Mouse (Mus musculus) right cerebral cortex, postnatal 14 days (tissue): ENCODE data around the gene Gm8947.
"Not testable (repeated sequence)": the region's sequence is repeated elsewhere in the genome, so short reads cannot be mapped to it uniquely, and the experiment has no call there.

Experiments
- DNase-seq: peaks from one replicate; pipeline ENCODE4 v3.0.0; 2022

Gm8947 gene

DNA sequence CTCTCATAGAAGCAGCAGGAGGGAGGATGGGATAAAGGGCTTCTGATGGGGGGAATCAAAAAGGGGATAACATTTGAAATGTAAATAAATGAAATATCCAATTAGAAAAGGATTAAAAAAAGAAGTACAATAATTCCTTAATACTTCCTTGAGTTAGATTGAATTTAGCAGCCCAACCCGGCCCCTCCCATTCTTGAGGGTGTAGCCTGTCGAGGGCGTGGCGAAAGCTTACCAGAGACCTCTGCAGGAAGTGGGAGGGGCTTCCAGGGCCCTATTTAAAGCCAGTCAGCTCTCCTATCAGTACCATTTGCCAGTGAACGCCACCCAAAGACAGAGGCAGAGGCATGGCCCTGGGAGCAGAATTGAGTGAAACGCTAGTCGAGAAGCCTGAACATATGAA is 9.9 kb upstream of the Gm8947 start, which contains the start of gene Gm47985:
TSS of gene Gm47985 (plus strand) at position 272 of the 400 bp plus-strand sequence.
- not testable (repeated sequence) for DNase-seq

- DNase-seq = not testable (repeated sequence)
Measured at GRCm38 (mm10) chr1:151186186-151186585, 6.0 kb upstream of the Gm8947 start.

DNA sequence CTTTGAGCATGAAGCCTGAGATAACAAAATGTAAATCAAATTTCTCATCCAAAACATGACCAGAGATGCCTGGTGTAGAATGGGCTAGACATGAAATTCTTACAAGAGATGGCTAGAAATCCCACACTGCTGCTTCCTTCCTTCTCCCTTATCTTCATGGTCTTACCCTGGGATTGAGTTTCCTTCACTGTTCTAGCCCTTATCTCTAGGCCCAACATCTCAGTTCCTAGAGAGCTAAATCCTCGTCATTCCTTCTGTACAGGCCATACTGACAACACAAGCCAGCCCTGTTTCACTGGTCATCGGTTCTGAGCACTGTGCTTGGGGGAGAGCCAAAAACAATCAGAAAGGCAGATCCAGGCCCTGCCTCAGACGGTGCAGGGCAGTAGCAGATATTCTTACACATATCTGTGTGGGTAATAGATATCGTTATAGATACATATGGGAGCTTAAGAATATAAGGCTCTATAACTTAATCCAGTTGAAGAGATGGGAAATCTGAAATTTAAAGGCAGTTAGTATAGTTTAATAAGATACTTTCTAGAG is 5.2 kb upstream of the Gm8947 start:
- not testable (repeated sequence) for DNase-seq

DNA sequence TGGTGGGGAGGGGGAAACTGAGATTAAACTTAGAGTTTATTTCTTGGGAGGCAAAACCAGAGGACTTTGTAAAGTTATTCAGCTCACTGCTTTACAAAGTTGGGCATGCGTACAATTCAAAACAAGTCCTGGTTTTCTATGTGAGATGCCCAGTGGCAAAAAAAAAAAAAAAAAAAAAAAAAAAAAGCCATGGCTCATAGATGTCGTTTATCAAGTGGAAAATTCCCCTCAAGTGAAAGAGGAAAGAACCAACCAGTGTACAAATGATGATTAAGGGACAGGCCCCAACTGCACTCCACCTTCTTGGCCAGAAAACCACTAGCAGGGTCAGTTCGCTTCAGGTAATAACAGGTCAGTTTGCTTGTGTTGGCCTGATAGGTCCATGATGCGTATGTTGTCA is 3.7 kb upstream of the Gm8947 start:
- DNase-seq = no peak

DNA sequence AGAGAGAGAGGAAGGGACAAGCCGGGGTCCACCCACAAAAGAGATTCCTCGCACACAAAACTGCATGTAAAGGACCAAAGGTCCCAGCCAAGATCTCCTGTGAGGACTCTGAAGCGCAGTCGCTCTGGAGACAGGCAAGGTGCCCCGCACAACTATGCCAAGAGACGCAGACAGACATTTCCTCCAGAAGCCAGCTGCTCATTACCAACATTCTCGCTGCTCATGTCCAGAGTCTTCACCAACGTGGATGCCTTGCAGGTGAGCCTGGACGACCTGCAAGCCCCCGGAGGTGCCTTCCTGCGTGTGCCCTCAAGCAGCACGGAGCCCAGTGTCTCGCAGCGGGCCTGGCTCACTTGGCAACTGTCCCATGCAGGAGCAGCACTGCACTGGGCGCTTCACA is 563 bp downstream of the Gm8947 start:
- DNase-seq = not testable (repeated sequence)

- not testable (repeated sequence) for DNase-seq
Measured at GRCm38 (mm10) chr1:151195986-151196385, 3.8 kb downstream of the Gm8947 start.

- not testable (repeated sequence) for DNase-seq
Measured at GRCm38 (mm10) chr1:151196690-151197089, 4.5 kb downstream of the Gm8947 start.

GRCm38 (mm10) chr1:151198120-151198519 is 5.9 kb downstream of the Gm8947 start, which contains the start of gene Gm47995:
Gm47995 (plus strand) TSS chr1:151198448.
- not testable (repeated sequence) for DNase-seq

DNA sequence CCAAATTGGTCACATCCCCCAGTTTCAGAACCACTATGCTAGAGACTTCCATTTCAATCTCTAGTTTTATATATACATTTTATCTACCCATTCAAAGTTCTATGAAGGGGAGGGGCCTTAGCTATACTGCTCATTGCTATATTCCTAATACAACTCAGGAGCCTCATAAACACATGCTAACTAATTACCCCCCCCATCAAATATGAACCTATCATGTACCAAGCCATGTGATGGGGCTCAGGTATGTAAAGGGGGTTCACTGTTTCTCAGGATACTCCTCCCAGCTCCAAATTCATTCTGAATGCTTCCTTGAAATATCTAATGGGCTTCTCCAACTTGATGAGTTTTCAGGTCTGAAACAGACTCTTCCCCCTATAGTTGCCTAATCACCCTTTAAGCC is 8.4 kb downstream of the Gm8947 start:
- DNase-seq = not testable (repeated sequence)

GRCm38 (mm10) chr1:151202771-151203170 is 10.6 kb downstream of the Gm8947 start:
- not testable (repeated sequence) for DNase-seq

DNA sequence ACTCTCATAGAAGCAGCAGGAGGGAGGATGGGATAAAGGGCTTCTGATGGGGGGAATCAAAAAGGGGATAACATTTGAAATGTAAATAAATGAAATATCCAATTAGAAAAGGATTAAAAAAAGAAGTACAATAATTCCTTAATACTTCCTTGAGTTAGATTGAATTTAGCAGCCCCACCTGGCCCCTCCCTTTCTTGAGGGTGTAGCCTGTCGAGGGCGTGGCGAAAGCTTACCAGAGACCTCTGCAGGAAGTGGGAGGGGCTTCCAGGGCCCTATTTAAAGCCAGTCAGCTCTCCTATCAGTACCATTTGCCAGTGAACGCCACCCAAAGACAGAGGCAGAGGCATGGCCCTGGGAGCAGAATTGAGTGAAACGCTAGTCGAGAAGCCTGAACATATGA is 11.6 kb downstream of the Gm8947 start, which contains the start of gene 3110040M04Rik:
TSS of gene 3110040M04Rik (plus strand) at position 304 of the 400 bp plus-strand sequence.
- not testable (repeated sequence) for DNase-seq

DNA sequence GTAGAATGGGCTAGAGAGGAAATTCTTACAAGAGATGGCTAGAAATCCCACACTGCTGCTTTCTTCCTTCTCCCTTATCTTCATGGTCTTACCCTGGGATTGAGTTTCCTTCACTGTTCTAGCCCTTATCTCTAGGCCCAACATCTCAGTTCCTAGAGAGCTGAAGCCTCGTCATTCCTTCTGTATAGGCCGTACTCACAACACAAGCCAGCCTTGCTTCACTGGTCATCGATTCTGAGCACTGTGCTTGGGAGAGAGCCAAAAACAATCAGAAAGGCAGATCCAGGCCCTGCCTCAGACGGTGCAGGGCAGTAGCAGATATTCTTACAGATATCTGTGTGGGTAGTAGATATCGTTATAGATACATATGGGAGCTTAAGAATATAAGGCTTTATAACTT is 16.3 kb downstream of the Gm8947 start:
- not testable (repeated sequence) for DNase-seq

- not testable (repeated sequence) for DNase-seq
Measured at GRCm38 (mm10) chr1:151208944-151209343, 16.8 kb downstream of the Gm8947 start.

DNA sequence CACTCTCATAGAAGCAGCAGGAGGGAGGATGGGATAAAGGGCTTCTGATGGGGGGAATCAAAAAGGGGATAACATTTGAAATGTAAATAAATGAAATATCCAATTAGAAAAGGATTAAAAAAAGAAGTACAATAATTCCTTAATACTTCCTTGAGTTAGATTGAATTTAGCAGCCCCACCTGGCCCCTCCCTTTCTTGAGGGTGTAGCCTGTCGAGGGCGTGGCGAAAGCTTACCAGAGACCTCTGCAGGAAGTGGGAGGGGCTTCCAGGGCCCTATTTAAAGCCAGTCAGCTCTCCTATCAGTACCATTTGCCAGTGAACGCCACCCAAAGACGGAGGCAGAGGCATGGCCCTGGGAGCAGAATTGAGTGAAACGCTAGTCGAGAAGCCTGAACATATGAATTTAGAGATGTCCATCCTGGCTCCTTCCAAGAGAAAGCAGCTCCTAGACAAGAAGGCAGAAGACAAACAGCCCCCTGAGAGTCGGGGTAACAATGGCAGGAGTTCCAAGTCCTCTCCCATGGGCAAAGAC is 17.7 kb downstream of the Gm8947 start, which contains the start of gene Gm47996:
TSS of gene Gm47996 (plus strand) at position 308 of the 532 bp plus-strand sequence.
- not testable (repeated sequence) for DNase-seq

DNA sequence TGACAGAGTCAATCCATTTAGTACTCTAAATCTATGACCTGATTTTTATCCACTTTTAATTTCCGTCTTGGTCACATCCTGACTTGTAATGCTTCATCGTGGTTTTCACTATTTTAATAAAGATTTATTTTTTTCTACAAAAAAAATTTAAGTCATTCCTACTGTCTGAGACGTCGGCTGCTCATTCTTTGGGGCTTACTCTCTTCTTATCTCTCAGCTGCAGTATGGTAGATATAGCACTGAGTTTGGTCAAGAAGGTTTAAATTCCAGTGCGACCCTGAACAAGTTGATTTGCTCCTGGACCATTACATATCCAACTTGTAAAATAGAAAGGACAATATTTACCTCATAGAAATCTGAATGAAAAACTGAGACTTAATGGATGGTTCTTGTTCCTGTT is 19.5 kb downstream of the Gm8947 start:
- not testable (repeated sequence) for DNase-seq

DNA sequence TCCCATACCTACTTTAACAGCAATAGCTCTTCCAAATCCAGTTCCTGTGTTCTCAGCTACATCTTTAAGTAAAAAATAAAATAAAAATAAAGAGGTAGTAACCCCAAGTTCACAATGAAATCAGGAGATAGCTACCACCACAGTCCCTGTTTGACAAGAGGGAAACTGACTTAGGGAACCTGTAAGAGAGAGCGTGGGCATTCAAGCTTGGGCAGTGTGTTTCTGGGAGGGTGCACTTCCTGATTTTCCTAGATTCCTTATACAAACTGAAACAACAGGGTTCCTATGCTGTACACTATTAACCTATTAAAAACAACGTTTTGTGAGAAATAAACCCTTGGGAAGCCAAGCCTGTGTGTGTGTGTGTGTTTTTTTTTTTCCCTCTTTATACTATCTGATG is 22.7 kb downstream of the Gm8947 start:
- no peak for DNase-seq

DNA sequence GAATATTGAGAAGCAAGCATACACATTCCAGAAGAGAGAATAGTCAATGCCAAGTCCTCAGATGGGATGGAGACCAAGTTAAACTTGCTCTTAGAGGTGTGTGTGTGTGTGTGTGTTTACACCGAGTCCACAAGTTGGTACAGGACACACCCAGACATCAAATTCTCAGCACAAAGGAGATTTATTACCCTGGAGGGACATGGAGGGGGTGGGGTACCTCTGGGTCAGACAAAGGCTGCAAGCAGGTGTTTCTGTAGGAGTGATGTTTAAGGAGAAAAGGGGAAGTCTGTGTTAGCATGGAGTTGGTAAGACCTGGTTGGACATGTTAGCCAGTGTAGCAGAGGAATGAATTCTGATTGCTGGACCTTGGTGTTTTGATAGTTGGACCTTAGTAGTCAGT is 23.8 kb downstream of the Gm8947 start:
- DNase-seq = no peak

DNA sequence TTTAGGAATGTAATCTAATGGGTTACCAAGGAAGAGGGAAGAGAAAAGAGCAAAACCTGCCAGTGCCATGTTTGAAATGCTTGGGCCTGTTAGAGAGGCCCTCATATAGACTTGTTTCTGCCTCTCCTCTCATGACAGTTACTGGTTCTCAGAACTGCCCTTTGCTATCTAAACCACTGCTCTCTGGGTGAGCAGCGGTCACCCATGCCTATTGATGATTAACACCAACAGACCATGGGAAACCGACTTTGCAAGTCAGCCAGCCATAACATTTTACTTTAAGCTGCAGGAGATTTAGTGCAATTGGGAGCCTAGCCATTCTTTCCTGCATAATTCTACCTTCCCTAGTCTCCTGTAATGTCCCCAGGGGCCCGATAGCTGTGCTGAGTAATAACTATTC is 24.2 kb downstream of the Gm8947 start:
- DNase-seq = no peak

DNA sequence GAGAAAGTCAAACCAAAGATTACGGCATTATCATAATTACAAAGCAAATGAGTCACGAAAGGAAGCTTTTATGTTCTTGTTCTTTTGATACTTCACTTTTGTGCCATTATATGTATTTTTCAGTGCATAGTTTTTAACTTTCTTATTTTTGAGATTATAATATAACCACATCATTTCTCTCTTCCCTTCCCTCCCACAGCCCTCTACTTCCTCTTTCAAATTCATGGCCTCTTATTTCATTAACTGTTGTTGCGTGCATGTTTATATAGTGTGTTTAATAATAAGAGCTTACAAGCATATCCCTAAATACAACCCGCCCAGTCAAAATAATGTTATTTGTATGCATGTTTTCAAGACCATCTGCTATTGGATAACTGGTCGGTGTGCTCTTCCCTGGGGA is 26.9 kb downstream of the Gm8947 start:
- no peak for DNase-seq

DNA sequence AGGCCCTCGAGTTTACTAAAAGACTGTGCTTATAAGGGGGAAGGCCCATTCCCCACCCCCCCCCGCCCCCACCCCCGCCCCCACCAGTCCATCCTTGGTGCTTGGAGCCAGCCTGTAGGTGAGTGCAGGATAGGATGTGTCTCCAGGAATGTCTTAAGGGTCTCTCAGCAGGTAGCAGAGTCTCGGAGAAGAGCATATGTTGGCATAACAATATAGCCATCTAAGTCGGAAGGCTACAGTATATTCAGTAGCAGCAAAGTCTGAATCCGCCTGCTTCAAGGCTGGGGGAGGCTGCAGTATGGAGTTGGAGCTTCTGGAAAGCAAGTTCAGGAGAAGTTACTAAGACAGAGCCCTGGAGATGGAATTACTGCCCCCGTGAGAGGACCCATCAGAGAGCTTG is 27.9 kb downstream of the Gm8947 start:
- DNase-seq = no peak

- no peak for DNase-seq
Measured at GRCm38 (mm10) chr1:151222561-151223267, 30.5 kb downstream of the Gm8947 start.

DNA sequence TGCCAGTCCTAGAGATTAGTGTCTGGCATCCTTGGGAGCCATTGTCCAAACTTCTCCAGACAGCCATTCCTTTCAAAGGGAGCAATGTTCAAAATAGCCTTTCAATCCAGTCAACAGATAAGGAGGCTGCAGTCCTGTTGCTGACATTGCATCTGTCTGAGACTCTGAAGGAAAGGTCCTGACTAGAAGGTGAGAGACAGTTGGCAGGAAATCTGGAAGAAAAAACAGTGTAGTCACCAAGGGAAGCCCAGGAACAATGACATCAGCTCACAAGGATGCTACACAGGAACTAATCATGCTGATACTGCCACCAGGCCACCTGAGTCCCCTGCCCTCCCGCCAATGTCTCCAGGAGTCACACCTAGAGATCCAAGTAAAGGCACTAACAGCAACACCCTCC is 31.2 kb downstream of the Gm8947 start:
- no peak for DNase-seq

GRCm38 (mm10) chr1:151224536-151224935 is 32.4 kb downstream of the Gm8947 start:
- DNase-seq = no peak

GRCm38 (mm10) chr1:151227506-151227905 is 35.3 kb downstream of the Gm8947 start:
- DNase-seq = no peak
